Mouse (Mus musculus) spleen, adult 18-20 months (tissue): ENCODE results near the gene Ciao2a.

Experiments used
- DNase-seq, 2 experiments: peaks; one replicate each; pipeline ENCODE4 v3.0.0; 2022; ENCODE audit warnings: mixed read lengths in 2 of 2

Ciao2a gene

GRCm38 (mm10) chr9:66167222-66167621, 40.8 kb downstream of the Ciao2a start:
- no peak for DNase-seq

- no peak for DNase-seq
Observed at GRCm38 (mm10) chr9:66168233-66168632, 41.8 kb downstream of the Ciao2a start.

- DNase-seq = no peak
Observed at GRCm38 (mm10) chr9:66170506-66170905, 44.1 kb downstream of the Ciao2a start.

- no peak for DNase-seq
Observed at GRCm38 (mm10) chr9:66171275-66171921, 45.0 kb downstream of the Ciao2a start.

- no peak for DNase-seq
Observed at GRCm38 (mm10) chr9:66173316-66173855, 47.0 kb downstream of the Ciao2a start.

DNA sequence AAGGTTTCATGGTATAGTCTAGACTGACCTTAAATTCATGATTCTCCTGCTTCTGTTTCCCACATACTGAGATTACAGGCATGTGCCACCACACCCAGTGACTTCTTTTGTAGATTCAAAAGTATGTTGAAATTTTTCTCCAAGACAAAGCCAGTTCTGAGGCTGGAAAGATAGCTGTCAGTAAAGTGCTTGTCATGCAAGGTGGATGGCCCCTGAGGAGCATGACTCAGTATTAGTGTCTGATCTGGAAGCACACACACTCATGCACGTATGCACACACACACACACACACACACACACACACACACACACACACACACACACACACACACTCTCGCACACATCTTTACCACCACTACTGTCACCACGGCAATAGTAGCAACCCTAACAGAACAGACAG, 48.6 kb downstream of the Ciao2a start:
- DNase-seq = no peak

GRCm38 (mm10) chr9:66177975-66178374, 51.6 kb downstream of the Ciao2a start:
- no peak for DNase-seq

- DNase-seq = no peak
Observed at GRCm38 (mm10) chr9:66179795-66180194, 53.4 kb downstream of the Ciao2a start.

GRCm38 (mm10) chr9:66181126-66181825, 54.9 kb downstream of the Ciao2a start:
- no peak for DNase-seq

DNA sequence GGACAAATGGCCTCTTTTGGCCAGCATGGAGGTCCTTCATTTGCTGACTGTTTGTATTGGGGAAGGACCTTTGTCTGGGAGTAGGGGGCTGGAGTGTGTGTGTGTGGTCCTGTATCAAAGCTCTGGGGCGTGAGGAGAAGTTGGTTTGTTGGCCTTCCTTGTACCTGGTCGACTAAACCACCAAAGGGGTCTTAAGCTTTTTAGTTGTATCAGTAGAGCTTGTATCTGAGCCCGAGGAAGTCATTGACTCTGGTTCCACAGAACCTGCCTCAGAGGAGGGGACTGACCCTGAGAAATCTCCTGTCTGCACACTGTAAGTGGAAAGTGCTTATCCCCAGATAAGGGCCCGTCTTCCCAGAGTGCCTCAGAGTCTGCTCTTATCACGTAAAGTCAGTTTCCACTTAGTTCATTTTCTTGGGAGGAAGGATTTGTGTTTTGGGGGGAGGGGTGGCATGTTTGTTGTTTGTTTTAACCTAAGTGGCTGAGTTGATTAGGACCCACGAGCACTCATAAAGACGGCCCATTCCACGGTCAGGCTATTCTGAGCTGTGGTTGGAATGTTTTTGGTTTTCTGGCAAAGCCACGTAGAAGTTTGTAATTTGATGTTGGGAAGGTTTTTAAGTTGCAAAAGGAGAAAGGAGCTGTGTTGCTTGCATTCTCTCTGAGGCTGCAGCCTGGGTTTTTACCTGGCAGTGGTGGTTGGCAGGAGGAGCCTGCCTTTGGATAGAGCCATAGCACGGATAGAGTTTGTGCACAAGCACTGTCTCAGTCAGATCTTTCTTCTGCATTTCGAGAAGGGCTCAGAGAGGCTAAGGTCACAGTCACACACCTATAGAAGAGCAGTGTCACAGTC, 55.6 kb downstream of the Ciao2a start:
- DNase-seq = no peak

GRCm38 (mm10) chr9:66182679-66182993, 56.2 kb downstream of the Ciao2a start:
- no peak for DNase-seq

- no peak for DNase-seq
Observed at GRCm38 (mm10) chr9:66183023-66183422, 56.6 kb downstream of the Ciao2a start.

DNA sequence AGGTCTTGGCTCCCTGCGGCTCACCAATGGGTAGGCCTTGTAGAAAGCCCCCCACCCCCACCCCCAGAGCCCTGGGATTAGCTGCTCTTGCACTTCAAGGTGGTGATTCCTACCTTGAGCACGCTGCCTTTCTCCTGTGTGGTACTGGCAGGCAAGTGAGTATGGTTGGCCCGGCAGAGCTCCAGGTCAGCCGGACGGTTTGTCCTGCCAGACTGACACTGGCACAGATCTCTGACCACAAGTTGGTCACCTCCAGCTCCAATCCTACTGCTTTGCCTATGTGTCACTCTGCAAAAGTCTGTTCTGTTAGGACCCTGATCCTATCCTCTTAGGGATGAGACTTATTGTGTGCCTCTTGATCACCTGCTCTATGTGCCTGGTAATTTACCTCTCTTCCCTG, 58.2 kb downstream of the Ciao2a start:
- no peak for DNase-seq

DNA sequence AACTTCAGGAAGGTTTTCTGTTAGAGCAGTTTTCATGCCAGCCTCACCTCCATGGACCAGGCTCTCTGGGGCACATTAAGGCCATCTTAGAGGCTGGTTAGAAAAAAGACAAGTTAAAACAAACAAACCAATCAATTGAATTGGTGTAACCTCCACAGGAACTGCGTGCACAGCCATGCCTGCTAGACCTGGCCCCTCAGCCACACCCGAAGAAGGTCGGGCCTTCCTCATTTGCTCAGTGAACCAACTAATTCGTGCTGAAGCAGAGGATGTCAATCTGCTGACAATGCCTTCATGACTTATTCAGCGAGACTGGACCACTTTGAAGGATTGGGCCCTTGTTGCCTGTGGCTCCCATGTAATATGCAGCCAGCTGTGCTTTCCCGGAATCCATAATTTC, 60.0 kb downstream of the Ciao2a start:
- peak in 1 of 2 experiments; percentile 15 for DNase-seq
